Mouse (Mus musculus): Measurements from ENCODE around the gene Gbx1. TPM values are rescaled to one million over a fixed set of nuclear protein-coding genes. Genes with fewer than 3 reads are reported as not detected.
A peak's percentile ranks its signal among the peaks of the same experiment; 100 is the strongest.
"Not testable (repeated sequence)": the region's sequence is repeated elsewhere in the genome, so short reads cannot be mapped to it uniquely, and the experiment has no call there.

Gbx1 gene
- total RNA-seq (2021), result under 1 TPM; 0.18 to 0.26 TPM

DNA sequence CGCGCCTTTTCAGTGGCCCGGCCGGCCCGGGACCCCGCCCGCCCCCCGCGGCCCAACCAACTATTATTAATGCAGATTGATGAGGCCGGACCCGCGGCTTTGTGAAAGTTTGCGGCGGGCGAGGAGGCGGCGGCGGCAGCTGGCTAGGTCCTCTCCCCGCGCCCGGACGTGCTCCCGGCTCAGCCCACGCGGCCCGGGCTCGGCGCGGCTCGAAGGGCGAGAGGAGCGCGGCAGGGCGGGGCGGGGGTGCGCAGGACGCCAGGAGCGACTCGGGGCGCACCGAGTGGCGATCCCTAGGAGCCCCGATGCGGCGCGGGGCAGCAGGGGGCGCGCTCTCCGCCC is at the start of gene Gbx1:
Gene Gbx1 (minus strand): TSS at position 314 of the 342 bp plus-strand sequence.
- intact Hi-C loops (cut with DNase I), result no loop called here
- peak in 1 of 2 experiments; percentile 45 for DNase-seq (ENCODE audit: extremely low spot score in 1 of 2, low spot score in 2 of 2)

DNA sequence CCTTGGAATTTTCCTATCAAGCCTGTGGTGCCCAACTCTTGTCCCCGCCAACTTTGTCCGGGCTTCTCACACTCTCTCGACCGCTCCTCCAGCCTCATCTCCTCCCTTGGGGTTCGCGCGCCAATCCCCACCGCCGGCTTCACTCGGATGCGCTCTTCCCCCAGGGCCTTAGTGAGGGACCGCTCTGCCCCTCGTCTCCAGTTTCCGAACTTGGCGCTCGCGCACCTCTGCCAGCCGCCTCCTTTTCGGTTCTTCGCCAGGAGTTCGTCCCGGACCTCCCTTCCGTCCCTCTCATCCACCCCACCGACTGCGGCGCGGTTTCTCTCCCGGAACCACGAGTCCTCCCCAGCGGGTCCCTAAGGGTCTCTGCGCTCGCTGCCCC is 49.8 kb upstream of the Gbx1 start:
- intact Hi-C loops (cut with DNase I), result no loop called here
- peak in 1 of 2 experiments; percentile 67 for DNase-seq (ENCODE audit: extremely low spot score in 1 of 2, low spot score in 2 of 2)

- no peak for DNase-seq (ENCODE audit: extremely low spot score in 1 of 2, low spot score in 2 of 2)
- intact Hi-C loops (cut with DNase I), result no loop called here
Observed at GRCm38 (mm10) chr5:24575948-24576347, 48.9 kb upstream of the Gbx1 start.

DNA sequence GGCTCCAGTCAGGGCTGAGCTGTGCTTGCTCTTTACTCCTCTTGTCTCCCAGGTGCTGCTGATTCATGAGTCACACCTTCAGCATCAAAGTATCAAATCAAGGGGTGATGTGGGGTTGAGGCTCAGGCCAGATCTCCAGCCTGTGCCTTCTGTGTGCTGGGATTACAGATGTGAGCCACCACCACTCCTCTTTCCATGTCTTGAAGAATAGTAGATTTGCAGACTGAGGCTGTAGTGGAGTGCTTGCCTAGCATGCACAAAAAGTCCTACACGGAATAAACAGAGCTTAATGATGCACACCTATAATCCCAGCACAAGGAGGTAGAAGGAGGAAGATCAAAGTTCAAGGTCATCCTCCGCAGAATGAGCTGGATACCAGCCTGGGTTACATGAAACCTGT is 29.7 kb upstream of the Gbx1 start, which contains the start of gene 4931409K22Rik:
Gene 4931409K22Rik (minus strand): TSS at position 101 of the 400 bp plus-strand sequence.
- DNase-seq (ENCODE audit: extremely low spot score in 1 of 2, low spot score in 2 of 2), result no peak
- intact Hi-C loops (cut with DNase I), result no loop called here

DNA sequence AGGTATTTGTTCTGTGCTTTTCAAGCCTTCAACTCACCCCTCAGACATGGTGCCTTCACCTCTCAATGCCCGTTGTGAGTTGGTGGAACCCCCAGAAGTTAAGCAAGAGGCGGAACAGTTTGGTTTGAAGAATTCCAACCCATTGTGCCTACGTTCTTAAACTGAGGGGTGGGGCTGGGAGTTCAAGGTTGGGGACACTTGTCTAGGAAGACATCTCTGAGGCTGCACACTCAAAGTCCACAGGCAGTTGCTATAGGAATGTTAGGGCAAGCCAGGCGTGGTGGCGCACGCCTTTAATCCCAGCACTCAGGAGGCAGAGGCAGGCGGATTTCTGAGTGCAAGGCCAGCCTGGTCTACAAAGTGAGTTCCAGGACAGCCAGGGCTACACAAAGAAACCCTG is 28.3 kb upstream of the Gbx1 start:
- DNase-seq (ENCODE audit: extremely low spot score in 1 of 2, low spot score in 2 of 2); intact Hi-C loops (cut with DNase I): not testable (repeated sequence)

DNA sequence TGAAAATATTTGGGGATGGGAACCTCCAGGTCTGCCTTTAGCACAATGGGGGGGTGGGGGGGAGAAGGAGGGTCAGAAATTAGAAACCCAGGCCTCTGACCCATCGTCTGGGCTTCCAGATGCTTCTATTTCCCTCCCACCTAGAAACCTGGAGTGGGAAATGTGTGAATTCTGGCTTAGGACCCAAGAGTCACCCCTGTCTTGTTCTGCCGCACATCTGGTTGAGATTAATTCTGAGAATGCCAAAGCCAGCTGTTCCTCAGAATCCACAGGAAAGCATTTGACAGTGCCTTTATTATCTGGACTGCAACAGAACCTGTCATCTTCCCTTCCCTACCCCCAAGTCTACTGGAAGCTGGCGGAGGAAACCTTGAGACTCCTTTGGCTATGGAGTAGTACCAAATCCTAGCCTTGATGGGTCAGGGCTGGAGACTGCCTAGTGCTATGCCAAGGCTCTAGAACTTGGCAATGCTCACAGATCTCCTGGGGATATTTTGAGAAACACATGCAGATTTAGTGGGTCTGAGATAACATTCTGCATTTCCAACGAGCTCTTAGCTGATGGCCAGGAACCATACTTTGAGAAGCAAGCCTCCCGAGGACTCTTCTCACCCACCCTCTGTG is 26.7 kb upstream of the Gbx1 start:
- intact Hi-C loops (cut with DNase I), result no loop called here
- DNase-seq (ENCODE audit: extremely low spot score in 1 of 2, low spot score in 2 of 2), result no peak

GRCm38 (mm10) chr5:24551317-24551688 is 24.3 kb upstream of the Gbx1 start:
- intact Hi-C loops (cut with DNase I), result no loop called here
- DNase-seq (ENCODE audit: extremely low spot score in 1 of 2, low spot score in 2 of 2), result no peak

- intact Hi-C loops (cut with DNase I), result no loop called here
- DNase-seq (ENCODE audit: extremely low spot score in 1 of 2, low spot score in 2 of 2), result peak; percentile 58 to 78
Observed at GRCm38 (mm10) chr5:24550598-24551316, 23.8 kb upstream of the Gbx1 start.

- no peak for DNase-seq (ENCODE audit: extremely low spot score in 1 of 2, low spot score in 2 of 2)
- intact Hi-C loops (cut with DNase I), result no loop called here
Observed at GRCm38 (mm10) chr5:24542643-24543042, 15.6 kb upstream of the Gbx1 start.

- DNase-seq (ENCODE audit: extremely low spot score in 1 of 2, low spot score in 2 of 2), result no peak
- intact Hi-C loops (cut with DNase I), result no loop called here
Observed at GRCm38 (mm10) chr5:24541144-24541569, 14.2 kb upstream of the Gbx1 start.

DNA sequence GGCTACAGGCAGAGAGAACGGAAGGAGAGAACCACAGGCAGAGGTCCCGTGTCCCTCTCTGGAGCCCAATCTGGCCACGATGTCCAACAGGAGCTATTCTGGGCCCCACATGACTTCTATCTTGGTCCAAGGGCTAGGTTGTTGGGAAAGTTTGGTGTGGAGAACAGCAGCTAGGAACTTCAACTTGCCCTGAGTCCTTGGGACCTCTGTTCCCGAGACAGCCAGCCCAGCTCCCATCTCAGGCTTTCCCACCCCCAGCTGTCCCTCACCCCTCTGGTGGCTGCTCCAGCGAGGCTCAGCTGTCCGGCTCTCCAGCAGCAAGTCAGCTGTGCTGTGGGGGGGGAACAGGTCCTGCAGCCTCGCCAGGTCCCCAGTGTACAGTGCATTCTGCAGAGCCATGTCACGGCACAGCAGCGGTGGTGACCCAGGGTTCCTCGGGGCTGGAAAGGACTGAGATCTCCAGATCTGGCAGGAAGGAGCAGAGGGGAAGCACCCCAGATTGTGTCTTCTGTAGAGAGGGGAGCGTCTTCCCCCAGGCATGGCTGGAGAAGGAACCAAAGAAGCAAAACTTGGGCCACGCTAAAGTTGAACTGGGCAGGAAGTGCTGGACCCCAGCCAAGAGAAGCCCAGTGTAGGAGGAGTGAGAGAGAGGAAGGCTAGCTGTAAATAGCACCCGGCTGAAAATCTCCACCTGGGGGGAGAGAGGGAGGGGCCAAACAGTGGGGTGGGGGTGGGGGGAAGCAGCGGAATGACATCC is 13.6 kb upstream of the Gbx1 start, which contains the start of gene Asb10:
Gene Asb10 (minus strand): TSS at position 592 of the 757 bp plus-strand sequence.
- intact Hi-C loops (cut with DNase I), result no loop called here
- DNase-seq (ENCODE audit: extremely low spot score in 1 of 2, low spot score in 2 of 2), result peak; percentile 38 to 81

- intact Hi-C loops (cut with DNase I), result no loop called here
- no peak for DNase-seq (ENCODE audit: extremely low spot score in 1 of 2, low spot score in 2 of 2)
Observed at GRCm38 (mm10) chr5:24539571-24540296, 12.7 kb upstream of the Gbx1 start.

- intact Hi-C loops (cut with DNase I), result no loop called here
- peak in 1 of 2 experiments; percentile 43 for DNase-seq (ENCODE audit: extremely low spot score in 1 of 2, low spot score in 2 of 2)
Observed at GRCm38 (mm10) chr5:24537618-24538017, 10.6 kb upstream of the Gbx1 start.

- intact Hi-C loops (cut with DNase I), result no loop called here
- no peak for DNase-seq (ENCODE audit: extremely low spot score in 1 of 2, low spot score in 2 of 2)
Observed at GRCm38 (mm10) chr5:24536511-24536910, 9.5 kb upstream of the Gbx1 start.

- intact Hi-C loops (cut with DNase I), result no loop called here
- DNase-seq (ENCODE audit: extremely low spot score in 1 of 2, low spot score in 2 of 2), result no peak
Observed at GRCm38 (mm10) chr5:24535731-24536130, 8.7 kb upstream of the Gbx1 start.

DNA sequence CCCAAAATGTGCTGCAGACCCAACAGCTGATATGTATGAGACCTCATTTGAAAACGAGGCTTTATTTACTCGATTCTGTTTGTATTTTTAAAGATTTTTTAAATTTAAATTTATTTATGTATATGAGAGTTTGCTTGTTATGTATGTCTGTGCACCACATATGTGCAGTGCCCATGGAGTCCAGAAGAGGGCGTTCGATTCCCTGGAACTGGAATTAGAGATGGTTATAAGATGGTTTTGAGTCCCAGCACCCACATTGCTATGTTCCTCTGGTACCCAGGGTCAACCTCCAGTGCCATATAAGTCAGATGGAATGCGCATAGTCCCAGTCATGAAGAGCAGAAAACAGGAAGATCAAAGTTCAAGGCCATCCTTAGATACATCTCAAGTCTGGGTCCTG is 7.3 kb upstream of the Gbx1 start:
- intact Hi-C loops (cut with DNase I), result no loop called here
- DNase-seq (ENCODE audit: extremely low spot score in 1 of 2, low spot score in 2 of 2), result no peak

DNA sequence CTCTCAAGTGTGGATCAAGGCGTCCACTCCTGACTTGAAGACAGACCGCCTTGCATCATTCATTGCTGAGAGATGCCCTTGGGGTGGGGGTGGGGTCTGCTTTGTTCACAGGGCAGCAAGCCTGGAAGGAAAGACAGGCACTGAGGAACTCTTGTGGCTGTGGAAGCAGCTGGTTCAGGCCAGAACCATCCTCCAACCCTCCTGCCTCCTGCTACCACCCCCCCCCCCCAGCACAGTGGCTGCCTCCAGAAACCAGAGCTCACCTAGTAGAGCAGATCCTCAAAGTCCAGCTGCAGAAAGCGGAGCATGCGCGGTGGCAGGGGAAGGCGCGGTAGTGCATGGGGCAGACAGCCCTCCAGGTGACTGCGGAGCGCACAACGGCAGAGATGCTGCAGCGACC is 6.4 kb upstream of the Gbx1 start:
- intact Hi-C loops (cut with DNase I), result no loop called here
- DNase-seq (ENCODE audit: extremely low spot score in 1 of 2, low spot score in 2 of 2), result no peak

- intact Hi-C loops (cut with DNase I), result no loop called here
- peak; percentile 85 to 89 for DNase-seq (ENCODE audit: extremely low spot score in 1 of 2, low spot score in 2 of 2)
Observed at GRCm38 (mm10) chr5:24530042-24530689, 3.2 kb upstream of the Gbx1 start.

- no peak for DNase-seq (ENCODE audit: extremely low spot score in 1 of 2, low spot score in 2 of 2)
- intact Hi-C loops (cut with DNase I), result no loop called here
Observed at GRCm38 (mm10) chr5:24527780-24528179, 778 bp upstream of the Gbx1 start.
